Mouse (Mus musculus) layer of hippocampus, postnatal 36 days (tissue): Measurements from ENCODE around the gene Spock1. TPM values are rescaled to one million over a fixed set of nuclear protein-coding genes. Genes with fewer than 3 reads are reported as not detected.

Source experiments
- DNase-seq, 2 experiments: peaks; one replicate each; pipeline ENCODE4 v3.0.0; 2022
- total RNA-seq, 2 experiments: library from RNA; stranded (reverse); gene quantifications; 2 replicates each; pipeline ENCODE4 v1.2.3; 2021

Gene Spock1
- total RNA-seq, 2 experiments from 2014 or later, result 180 to 222 TPM

DNA sequence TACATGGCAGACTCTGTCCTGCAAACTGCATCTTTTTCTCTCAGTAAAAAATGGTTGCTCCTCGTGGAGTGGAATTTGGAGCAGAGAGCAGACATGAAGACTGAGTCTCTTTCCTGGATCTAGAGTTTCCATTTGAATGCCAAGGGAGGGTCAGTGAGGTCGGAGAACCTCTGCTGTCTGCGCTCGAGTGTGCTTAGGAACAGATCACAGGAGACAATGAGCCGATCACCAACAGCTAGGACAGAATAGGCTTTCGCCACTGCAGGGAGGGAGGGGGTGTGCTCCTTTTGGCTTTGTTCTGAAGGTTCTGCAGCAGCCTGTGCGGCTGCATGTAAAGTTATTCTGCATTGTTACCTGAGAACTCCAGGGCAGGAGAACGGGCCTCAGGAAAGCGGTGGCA, 49.6 kb downstream of the Spock1 start:
- DNase-seq, result no peak

DNA sequence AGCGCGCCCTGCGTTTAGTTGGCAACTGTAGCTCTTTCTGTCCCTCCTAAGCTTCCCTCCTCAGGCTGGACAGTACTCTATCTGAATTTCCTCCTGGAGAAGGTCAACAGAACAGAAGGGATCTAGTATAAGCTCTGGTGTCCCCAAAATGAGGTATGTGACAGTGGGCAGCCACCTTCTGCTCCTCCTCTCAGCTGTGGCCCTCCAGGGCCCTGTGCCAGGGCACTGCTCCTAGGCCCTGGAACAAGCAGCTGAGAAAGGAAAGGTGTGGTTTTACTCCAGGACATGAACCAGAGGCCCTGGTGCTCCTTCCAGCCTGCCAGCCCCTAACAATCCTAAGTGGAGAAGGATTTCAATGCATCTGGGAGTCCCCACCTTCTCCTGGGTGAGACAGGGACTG, 51.1 kb downstream of the Spock1 start:
- DNase-seq, result no peak

DNA sequence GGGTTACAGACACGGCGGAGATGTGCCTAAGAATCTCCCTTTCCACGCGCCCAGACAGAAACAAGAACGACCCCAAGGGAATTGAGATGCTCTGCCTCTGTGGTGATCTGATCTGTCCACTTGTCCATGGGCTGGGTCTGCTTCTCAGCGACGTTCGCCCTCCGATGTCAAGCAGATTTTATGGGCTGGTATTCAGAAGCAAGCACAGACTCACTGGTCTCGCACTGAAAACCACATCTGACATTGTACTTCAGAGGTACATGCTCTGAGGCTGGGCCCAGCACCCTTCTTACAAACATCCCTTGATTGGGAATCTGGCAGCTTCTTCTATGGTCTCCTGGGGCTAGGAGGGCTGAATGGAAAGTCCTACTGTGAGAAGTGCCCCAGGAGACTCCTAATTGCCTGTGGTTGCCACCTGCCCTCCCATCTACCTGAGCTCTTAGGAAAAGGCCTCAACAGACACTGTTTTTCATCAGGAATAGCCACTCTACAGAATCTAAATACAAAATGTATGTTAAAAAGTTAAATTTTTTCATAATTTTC, 51.8 kb downstream of the Spock1 start:
- no peak for DNase-seq

DNA sequence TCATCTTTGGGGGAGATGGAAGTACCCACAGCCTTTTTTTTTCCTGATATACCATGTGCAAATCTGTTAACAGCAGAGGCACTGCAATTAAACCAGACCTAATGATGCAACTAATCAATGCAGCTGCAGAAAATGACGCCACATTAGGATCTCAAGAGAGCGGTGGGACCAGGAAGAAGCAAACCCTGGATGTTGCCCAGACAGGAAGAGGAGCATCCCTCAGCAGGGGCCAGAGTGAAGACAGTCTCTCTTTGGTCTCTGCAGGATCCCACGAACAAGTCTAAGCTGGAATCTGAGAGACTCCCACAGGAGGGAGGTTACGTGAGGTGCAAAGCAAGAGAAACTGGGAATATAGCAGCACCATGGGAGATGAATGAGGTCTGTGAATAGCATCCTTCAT, 52.4 kb downstream of the Spock1 start:
- no peak for DNase-seq

- DNase-seq, result no peak
Measured at GRCm38 (mm10) chr13:57854416-57854815, 53.7 kb downstream of the Spock1 start.

DNA sequence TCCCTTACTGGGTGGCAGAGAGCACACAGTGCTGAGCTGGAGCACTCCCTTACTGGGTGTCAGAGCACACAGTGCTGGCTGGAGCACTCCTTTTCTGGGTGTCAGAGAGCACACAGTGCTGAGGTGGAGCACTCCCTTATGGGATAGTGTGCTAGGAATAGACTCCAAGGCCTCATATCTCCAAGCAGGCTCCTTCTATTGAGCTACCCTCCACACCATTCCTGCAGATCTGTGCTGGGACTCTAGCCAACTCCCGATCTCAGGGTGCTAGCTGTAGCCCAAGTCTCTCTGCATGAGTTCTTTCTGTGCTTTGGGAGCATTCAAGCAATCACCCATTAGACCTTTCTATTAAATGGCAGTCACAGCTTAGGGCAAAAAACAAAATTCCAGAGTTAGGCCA, 54.5 kb downstream of the Spock1 start:
- DNase-seq, result no peak

DNA sequence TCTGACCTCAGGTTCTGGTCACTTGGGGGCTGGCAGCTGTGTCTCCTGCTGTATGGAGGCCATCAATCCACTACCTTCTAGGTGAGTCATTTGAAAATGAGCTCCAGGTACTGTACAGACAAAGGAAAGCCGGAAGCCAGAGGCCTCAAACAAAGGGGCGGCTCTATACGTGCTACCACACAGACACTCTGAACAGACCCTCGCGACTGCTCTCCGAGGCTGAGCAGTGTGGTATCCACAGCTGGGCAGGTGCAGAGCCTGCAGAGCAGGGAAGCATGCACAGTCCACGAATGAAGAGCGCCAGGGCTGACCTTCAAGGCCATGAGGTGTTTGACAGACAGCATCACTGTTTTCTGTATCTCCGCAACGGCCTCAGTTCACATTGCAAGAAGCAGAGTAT, 55.0 kb downstream of the Spock1 start:
- DNase-seq, result no peak

- no peak for DNase-seq
Measured at GRCm38 (mm10) chr13:57848931-57849330, 59.2 kb downstream of the Spock1 start.

GRCm38 (mm10) chr13:57847101-57847500, 61.0 kb downstream of the Spock1 start:
- no peak for DNase-seq

DNA sequence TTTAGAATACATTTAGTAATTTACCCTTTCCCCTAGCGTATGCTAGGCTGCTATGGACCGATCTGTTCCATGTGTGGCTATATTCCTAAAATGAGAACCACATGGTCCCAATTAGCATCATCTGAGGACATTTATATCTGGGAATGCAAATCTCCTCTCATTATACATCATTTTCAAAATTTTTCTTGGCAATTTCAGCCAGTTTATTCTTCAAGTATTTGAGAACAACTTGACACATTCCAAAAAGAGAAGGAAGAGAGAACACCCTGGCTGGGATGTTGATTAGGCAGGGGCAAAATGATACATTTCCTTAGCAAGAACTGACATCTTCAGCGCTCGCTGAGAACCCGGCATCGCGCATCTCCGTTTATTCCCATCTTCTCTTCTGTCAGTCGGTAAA, 61.7 kb downstream of the Spock1 start:
- DNase-seq, result no peak

DNA sequence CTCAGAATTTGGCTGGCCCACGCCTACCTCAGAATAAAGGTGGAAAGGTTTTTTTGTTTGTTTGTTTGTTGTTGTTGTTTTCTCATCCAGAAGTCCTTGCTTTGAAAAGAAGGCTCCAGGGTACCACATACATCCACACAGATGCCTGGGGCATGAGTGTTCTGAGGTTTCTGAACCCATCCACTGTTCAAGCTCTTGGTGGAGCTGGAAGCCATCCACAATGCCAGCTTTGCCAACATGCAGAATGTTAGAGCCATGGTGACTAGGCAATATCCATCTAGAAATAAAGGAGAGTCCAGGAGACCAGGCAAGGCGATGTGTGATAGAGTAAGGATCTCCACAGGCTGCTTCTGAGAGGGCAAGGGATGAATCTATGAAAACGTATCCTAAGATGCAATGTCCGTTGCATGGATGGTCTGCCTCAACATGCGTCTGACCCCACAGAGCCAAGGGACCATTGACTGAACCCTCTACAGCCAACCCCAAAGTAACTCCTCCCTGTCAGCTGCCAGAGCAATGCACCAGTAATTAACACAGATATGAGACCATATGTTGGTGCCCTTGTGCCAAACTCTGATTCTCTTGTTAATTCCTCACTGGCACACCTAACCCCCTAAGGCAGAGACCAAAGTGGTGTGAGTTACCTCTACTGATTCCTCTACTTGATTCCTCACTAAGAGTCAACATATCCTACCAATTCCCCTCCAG, 66.8 kb downstream of the Spock1 start:
- no peak for DNase-seq

- no peak for DNase-seq
Measured at GRCm38 (mm10) chr13:57837691-57838437, 70.3 kb downstream of the Spock1 start.

- no peak for DNase-seq
Measured at GRCm38 (mm10) chr13:57831374-57832163, 76.6 kb downstream of the Spock1 start.

DNA sequence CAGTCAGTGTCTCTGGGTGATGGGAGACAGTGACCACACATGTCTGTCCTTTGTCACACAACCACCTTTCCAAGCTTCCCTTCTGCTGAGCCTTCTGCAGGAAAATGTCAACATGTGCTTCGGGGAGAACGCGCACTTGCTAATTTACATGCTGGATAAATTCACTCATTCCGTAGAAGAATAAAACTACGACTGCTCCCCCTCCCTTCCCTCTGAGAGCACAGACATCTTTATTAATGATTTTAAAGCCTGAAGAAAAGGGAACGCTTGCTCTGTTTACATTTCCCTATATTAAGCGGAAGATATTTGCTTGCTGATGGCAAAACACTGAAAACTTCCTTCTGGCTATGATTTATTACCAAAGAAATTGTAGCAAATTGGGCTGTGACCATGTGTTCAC, 77.2 kb downstream of the Spock1 start:
- DNase-seq, result peak in 1 of 2 experiments; percentile 15

DNA sequence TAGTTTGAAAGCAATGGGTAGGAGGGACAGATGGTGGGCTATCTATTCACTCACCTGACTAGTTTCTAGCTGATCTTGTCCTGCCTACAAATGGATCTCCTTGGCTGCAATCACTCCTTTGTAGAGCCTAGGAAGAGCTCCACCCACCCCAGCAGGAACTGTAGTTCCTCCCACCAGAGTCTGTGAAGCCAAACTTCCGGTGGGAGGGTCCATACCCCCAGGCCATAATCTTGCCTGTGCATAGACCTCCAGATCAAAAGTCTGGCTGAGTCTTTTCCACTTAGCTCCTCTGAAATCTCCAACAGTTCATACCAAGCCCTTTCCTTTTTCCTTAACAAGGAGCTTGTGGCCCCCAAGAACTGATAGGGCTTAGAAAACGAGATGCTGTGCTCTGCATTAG, 78.0 kb downstream of the Spock1 start:
- no peak for DNase-seq

DNA sequence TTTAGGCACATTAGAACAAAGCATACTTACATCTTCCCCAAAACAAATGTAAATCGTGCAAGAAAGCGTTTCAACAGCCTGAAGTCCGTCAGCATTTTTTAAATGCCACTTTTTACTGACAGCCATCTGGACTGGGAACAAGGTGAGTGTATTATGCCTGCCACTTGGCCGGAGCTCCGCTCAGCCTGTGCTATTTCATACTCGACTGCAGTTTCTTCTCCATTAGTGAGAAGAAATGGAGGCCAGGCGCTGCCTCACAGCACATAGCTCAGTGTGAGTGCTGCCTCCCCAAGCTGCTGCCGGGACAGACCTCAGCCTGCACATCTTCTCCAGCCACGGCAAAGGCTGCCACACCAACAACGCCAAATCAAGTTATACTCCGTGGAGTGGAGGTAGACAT, 91.9 kb downstream of the Spock1 start:
- DNase-seq, result no peak

- DNase-seq, result no peak
Measured at GRCm38 (mm10) chr13:57812643-57813042, 95.5 kb downstream of the Spock1 start.

DNA sequence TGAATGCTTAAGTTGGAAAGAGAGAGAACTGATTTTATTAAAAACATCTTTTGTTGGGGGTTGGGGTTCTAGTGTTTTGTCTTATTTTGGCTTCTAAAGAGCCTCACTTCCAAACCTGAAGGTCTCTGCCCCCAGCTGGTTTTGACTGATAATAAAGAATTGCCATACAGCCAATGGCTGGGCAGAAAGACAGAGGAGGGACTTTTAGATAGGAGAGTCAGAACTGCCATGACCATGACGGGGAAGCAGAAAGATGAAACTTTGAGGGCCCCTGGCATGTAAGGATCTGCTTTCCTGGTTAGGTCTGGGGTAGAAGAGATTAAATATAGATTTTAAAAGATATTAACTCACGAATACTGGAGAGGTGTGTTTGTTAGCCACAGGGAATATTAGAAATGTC, 96.9 kb downstream of the Spock1 start:
- no peak for DNase-seq

DNA sequence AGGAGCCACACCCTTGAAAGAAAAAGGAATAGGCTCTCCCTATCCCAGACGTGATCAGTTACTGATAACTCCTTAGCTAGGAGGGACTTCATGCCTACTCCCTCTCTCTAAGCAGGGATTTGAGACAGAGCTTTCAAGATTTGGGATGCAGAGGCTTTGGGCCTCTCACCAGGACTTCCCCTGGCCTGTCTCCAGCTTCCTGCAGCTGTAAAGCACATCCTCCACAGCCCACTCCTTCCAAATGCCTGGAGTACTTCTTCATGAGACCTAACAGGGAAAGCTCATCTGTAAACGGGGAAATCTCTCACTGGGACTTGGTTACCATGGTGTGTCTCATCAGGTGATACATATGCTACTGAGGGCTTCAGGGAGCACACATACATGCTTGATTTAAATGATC, 97.3 kb downstream of the Spock1 start:
- DNase-seq, result no peak

GRCm38 (mm10) chr13:57810083-57810482, 98.0 kb downstream of the Spock1 start:
- no peak for DNase-seq

DNA sequence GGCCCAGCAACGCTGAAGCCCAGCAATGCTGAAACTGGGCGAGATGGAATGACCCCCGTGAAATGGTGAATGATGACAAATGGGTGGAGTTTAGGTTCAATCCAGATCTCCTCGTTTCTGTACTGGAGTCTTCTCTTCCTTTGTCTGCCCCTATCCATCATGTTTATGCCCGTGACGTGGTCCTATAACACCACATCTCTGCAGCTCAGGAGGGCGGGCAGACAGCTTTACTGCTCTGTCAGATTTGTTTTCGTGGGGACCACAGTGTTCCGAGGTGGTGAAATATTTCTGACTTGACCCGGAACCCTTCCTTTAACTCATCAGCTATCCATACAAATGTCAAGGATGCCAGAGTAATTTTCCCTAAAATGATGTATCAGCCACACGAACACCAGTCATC, 98.5 kb downstream of the Spock1 start:
- DNase-seq, result no peak

DNA sequence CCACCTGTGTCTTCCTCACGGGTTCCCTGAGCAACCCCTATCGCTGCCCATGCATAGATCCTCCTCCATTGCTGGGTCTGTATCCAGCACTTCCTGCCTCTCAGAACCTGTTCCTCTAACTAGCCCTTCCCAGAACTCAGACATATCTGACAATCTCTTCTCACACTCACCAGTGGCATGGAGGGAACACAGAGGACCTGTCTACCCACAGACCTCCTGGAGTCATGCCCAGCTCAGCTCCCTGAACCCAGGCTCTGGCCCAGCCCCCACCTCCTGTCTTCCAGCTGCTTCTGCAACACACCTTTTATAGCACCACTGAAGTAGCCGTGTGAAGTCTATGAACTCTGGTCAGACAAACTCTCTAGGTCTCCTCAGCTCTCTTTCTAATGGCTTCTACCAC, 101.3 kb downstream of the Spock1 start:
- no peak for DNase-seq

- no peak for DNase-seq
Measured at GRCm38 (mm10) chr13:57806301-57806700, 101.8 kb downstream of the Spock1 start.
